Mouse (Mus musculus) frontal cortex, postnatal 10 days (tissue): ENCODE results near the gene Klk13.

Experiments used
- DNase-seq, 2 experiments: peaks; one replicate each; pipeline ENCODE4 v3.0.0; 2022; ENCODE audit warnings: low spot score in 2 of 2, mixed read lengths in 1 of 2

Gene Klk13

GRCm38 (mm10) chr7:43771916-43772315, 59.5 kb downstream of the Klk13 start:
- DNase-seq = peak in 1 of 2 experiments; percentile 3

GRCm38 (mm10) chr7:43772901-43773300, 60.5 kb downstream of the Klk13 start:
- DNase-seq = peak in 1 of 2 experiments; percentile 1

GRCm38 (mm10) chr7:43774364-43774763, 62.0 kb downstream of the Klk13 start, which contains the start of gene Klk11:
TSS of gene Klk11 (plus strand) at chr7:43774604.
- DNase-seq = no peak

- peak in 1 of 2 experiments; percentile 3 for DNase-seq
Observed at GRCm38 (mm10) chr7:43774802-43775201, 62.4 kb downstream of the Klk13 start.

DNA sequence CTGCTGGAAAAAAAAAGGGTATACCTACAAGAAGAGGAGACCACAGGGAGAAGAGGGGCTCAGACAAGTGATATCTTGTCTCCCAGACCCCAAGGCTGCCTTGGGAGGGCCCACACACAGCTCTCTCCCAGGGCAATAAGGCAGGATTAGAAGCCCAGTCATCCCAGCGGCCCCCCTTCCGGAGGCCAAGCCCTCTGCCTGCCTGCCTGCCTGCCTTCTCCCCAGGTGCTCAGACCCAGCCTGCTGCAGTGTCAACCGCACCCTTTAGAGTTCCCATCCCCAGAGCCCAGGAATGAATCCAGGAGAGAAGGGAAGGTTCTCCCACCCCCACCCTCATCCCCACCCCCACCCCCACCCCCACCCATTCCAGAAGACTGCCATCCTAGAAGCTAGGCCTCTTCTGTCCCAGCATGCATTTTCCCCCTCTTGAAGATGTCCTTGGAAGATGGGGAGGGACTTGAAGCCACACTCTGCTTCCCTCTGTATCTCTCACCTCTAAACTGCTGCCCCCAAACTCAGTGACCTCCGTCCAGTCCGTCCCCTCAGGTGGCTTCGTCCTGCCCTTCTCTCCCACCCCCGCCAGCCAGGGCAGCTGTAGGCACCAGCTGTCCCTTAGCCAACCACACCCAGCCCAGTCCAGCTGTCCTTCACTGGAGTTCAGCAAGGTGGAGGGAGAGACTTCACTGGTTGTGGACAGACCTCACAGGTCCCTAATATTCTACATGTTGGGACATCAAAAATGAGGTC, 63.1 kb downstream of the Klk13 start:
- DNase-seq = peak in 1 of 2 experiments; percentile 2

DNA sequence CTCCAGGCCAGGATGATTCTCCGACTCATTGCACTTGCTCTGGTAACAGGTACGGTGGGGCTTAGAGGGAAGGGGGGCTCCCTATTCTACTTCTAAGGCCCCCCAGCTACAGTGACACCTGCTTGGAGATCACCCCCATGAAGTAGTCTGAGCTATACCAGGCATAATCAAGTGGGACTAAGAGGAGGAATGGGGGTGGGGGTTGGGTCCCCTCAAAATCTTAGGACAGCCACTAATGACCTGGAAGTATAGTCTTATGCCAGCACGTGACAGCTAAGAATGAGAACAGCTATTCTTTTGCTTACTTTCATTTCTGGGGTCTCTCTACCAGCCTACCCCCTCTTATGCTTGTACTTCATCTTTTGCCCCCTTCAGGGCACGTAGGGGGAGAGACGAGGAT, 64.1 kb downstream of the Klk13 start:
- DNase-seq = no peak
